Mouse (Mus musculus): Measurements from ENCODE around the gene Arhgef26. TPM values are rescaled to one million over a fixed set of nuclear protein-coding genes. Genes with fewer than 3 reads are reported as not detected.

Gene Arhgef26
- total RNA-seq, 1 experiment from 2014 or later = 0.19 TPM

DNA sequence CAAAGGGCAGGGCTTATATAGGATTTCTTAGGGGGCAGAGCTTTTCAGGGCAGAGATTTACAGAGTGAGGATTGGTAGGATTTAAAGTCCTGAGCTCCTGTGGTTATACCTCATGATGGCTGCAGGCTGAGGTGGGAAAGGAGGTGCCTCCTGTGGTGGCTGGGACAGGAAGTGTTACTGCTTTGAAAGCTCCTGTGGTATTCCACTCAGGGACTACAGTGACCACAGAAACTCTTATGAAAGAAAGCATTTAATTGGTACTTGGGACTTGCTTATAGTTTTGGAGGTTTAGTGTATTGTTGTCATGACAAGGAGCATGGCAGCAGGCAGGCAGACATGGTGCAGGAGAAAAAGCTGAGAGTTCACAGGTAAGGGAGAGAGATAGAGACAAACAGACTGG, 97.8 kb downstream of the Arhgef26 start:
- no peak for ATAC-seq (replicated peaks; ENCODE audit: insufficient number of reproducible peaks, low FRiP score, low TSS enrichment, poor library complexity, severe bottlenecking)

DNA sequence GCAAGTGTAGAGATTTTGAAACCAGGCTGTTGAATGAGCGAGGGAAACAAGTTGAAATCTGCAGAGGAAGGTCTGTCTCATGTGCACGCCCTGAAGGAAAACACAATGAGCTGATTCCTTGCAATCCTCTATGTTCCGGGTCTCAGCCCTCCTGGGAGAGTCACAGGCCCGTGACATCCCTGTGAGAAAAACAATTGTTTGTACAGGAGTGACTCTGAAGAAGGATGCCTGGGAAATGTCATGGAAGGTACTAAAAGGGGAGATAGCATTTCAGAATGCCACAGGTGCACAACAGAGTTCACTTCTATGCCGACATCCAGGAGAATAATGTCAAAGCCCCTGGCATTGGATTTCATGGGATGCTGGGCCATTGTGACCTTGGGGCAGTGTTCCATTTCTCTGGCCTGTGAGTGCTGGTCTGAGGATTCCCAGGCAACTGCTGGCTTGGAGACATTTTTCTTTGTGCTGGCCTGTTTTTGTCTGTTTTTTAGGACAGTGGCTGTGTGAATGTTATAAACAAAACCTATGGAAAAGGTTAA, 102.4 kb downstream of the Arhgef26 start:
- no peak for ATAC-seq (replicated peaks; ENCODE audit: insufficient number of reproducible peaks, low FRiP score, low TSS enrichment, poor library complexity, severe bottlenecking)

DNA sequence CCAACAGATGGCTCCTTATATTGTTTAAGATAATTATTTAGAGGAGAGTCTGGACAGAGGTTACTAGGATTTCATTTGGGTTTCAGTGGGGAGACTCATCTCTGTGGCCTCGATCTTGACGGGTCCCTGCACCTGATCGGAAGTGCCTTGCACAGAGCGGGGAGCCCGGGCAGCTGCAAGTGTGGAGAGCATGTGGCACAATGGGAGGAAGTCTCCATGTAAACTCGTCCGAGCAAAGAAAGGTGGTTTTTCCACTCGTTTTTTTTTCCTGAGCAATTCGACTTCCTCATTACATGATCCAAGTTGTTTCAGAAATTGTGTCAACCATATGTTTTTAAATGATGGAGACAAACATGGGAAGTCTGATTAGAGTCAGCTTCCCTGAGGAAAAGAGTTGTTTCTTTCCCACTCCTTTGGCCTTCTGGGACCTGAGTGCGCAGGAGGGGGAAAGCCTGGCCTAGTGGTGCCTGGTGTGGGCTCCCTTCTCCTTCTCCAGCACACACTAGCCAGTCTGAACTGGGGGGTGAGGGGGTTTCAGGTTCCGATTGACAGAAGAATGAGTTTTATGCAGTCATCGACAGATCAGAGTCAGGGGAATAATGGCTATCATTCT, 105.5 kb downstream of the Arhgef26 start:
- no peak for ATAC-seq (replicated peaks; ENCODE audit: insufficient number of reproducible peaks, low FRiP score, low TSS enrichment, poor library complexity, severe bottlenecking)

DNA sequence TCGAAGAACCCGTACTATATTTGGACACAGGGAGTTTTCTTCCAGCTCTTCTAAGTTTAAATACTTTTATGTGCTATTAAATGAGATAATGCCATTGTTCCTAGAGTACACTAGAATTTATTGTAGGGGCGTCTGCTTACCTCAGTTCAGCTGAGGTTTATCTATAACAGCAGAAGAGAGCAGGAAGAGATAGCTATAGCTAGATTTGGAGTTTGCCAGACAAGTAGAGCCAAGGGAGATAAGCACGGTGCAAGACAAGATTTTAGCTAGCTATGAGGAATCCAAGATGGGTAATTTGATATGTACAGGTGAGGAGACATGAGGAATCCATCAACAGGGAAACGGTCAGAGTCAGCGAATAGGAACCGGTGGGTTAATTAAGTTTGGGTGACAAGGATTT, 108.1 kb downstream of the Arhgef26 start:
- ATAC-seq (replicated peaks; ENCODE audit: insufficient number of reproducible peaks, low FRiP score, low TSS enrichment, poor library complexity, severe bottlenecking) = no peak

DNA sequence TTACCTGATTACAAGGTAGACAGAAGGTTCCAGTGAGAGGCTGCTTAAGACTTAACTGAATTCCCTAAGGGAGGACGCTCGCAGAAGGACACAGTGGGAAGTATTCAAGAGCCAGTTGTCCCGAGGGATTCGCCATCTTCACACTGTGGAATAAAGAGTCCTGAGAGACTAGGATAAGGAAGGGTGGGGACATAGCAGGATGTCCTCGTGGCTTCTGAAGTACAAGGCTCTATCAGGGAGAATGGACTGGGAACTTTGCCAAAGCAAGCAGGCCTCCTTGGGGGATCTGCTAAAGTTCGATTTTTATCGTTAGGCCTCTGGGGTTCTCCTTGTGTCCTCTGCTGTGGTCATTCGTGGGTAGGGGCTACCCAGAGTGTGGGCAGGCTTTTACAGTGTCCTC, 109.0 kb downstream of the Arhgef26 start:
- ATAC-seq (replicated peaks; ENCODE audit: insufficient number of reproducible peaks, low FRiP score, low TSS enrichment, poor library complexity, severe bottlenecking) = no peak

DNA sequence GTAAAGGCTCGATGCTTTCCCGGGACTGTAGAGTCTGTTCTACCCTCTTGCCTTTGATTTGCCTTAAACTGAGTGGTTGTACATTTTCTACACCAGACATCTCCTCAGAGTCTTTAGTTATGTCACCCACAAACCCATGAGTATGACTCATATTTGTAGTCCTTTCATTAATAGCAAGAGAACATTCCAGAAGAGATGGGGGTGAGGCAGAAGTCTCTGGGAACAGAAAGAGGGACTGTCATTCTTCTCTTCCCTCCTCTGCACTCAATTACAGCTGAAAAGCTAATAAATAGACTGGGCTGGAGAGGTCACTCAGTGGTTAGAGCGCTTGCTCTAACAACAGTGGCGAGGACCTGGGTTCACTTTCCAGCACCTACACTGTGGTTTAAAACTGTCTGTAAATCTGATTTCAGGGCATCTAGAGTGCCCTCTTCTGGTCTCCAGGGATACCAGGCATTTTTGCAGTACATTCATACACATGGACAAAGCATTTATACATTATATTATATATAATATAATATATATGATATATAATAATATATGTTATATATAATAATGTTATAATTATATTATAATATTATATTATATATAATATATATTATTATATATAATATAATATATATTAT, 111.8 kb downstream of the Arhgef26 start:
- no peak for ATAC-seq (replicated peaks; ENCODE audit: insufficient number of reproducible peaks, low FRiP score, low TSS enrichment, poor library complexity, severe bottlenecking)

DNA sequence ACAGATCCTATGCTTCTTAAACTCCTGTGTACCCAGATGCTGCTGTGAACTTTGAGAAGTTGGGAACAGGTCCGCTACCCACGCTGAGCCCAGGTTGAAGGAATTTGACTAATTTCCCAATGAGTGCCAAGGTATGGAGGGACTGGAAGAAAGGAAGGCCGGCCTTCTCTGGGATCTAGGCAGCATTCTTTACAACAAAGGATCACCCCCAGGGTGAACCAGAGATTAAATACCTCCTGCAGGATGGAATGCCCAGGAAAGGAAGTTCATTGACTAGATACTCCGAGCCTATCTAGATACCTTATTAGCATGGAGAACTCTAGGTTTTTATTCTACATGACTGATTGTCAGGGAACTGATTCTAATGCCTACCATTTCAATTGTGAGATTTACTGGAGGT, 114.8 kb downstream of the Arhgef26 start:
- ATAC-seq (replicated peaks; ENCODE audit: insufficient number of reproducible peaks, low FRiP score, low TSS enrichment, poor library complexity, severe bottlenecking) = no peak

DNA sequence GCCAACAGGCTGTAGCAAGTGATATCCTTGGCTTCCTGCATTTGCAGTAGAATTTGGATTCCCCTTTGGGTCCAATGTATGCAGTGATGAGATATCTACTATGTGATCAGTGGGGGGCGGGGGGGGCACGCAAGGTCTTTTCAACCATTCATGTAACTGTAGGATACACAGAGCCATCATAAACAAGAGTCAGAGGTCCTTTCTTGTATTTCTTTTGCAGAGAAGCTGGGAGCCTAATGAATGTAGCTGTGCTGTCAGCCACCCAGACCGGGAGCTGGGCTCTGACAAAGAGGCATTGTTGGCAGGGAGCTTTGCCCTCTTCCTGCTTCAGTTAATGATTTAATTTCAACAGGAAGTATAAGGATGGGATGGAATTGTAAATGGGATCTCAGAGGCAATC, 116.0 kb downstream of the Arhgef26 start:
- no peak for ATAC-seq (replicated peaks; ENCODE audit: insufficient number of reproducible peaks, low FRiP score, low TSS enrichment, poor library complexity, severe bottlenecking)

DNA sequence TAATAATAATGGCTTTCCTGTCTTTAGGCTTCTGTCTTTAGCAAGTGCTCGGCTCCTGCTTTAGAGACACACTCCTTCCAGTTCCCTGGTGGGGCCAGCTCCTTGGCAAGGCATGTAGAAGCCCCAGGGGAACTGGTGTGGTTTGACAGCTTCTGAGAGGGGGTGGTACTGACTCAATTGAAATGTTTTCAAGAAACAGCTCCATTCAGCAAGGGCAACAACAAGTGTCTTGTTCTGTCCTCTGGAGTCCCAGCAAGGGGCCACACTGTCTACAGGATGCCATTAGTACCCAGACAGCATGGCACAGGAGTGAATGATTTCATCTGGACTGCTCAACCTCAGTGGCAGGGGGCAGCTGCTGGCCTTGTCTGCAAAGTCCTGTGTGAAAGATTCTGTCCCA, 117.7 kb downstream of the Arhgef26 start:
- no peak for ATAC-seq (replicated peaks; ENCODE audit: insufficient number of reproducible peaks, low FRiP score, low TSS enrichment, poor library complexity, severe bottlenecking)

DNA sequence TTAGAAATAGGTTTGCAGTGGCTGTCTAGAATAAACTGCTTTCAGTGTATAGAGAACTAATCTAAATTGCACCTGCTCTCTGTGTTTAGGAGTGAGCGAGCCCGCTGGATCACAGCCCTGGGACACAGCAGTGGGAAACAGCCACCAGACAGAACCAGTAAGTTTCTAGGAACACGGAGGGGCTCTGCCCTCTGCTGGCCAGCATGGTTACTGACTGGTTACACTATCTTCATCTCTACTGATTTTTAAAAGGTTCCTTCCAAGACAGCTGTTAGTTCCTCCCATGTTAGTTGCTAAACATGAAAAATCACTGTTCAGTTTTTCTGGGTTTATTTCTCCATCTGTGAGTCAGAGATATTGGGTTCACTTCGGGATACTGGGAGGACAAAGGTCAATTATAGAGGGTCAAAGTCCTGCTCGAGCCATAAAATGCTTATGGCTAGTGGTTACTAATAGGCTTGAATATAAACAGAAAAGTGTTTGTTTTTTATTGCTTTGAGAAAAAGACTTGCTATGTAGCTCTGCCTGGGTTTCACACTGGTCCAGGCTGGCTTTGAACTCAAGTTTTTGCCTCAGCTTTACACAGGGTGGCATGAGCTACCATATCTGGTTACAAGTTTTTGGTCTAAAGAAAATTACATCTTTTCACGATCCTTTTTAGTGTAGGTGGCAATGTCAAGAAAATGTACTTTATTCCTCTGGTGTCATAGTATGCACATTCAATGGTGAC, 120.3 kb downstream of the Arhgef26 start:
- 0 out of 2 replicates have a peak, but pooled peaks have one; percentile 50 for ATAC-seq (replicated peaks; ENCODE audit: insufficient number of reproducible peaks, low FRiP score, low TSS enrichment, poor library complexity, severe bottlenecking)

DNA sequence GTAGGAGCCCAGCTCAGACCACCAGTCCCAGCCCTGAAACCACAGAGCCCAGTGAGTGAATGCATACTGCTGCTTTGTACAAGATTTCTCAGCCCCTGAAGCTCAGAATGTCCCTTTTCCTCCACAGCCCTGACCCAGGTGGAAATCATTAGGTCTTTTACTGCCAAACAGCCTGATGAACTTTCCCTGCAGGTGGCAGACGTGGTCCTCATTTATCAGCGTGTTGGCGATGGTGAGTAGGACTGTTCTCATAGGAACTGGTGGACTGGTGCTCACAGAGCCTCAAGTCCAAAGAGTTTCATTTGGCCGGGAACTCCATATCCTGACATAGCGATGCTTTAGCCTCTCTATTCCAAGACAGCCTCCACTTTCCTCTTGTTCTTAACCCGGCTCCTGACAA, 121.3 kb downstream of the Arhgef26 start:
- ATAC-seq (replicated peaks; ENCODE audit: insufficient number of reproducible peaks, low FRiP score, low TSS enrichment, poor library complexity, severe bottlenecking) = no peak

DNA sequence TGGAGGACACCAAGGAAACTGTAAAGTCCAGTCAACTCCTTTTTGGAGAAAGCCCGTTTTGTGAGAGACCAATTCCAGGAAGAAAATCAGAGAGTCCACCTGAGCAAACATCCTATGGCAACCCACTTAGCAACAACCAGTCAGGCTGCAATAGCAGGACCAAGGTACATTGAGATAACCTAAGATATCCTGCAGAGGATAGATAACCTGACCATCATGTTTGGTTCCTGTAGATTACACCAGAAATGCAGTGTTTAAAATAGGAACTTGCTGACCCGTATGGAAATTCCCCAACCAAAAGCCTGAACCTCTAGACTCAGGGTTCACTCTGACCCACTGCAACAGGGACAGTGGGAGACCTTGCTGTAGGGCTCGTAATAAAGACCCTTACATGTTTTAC, 126.1 kb downstream of the Arhgef26 start:
- ATAC-seq (replicated peaks; ENCODE audit: insufficient number of reproducible peaks, low FRiP score, low TSS enrichment, poor library complexity, severe bottlenecking) = no peak

DNA sequence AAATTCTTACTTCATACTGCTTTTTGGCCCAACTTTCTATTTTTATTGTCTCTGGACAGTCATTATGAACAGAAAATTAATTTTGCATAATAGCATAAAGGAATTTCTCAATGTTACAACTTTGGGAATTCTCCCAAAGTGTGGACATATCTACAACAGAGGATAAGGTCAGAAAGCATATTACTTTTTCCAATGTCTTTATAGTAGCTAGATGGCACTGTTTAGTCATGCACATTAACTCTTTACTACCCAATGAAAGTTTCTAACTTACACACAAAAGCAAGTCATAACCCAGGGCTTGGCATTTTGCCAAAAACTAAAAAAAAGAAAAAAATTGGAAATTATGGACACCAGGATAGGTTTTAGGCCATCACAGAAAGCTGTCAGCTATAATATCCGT, 132.0 kb downstream of the Arhgef26 start:
- no peak for ATAC-seq (replicated peaks; ENCODE audit: insufficient number of reproducible peaks, low FRiP score, low TSS enrichment, poor library complexity, severe bottlenecking)

DNA sequence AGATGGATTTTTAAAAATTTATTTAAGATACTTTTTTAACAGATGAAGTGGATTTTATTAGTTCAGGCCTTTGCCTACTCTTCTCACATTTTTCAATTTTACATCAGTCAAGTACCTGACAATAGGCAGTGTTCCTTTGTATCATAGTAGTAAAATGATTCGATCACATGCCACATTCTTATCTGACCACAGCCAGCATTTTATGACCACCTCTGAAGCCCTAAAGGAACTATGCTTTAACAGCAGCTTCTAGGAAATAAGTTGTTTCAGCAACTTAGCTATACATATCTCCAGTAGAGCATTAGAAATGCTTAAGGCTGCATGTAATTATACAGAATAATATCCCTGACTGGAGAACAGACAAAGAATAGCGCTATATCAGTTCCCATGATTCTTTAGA, 146.2 kb downstream of the Arhgef26 start:
- no peak for ATAC-seq (replicated peaks; ENCODE audit: insufficient number of reproducible peaks, low FRiP score, low TSS enrichment, poor library complexity, severe bottlenecking)

DNA sequence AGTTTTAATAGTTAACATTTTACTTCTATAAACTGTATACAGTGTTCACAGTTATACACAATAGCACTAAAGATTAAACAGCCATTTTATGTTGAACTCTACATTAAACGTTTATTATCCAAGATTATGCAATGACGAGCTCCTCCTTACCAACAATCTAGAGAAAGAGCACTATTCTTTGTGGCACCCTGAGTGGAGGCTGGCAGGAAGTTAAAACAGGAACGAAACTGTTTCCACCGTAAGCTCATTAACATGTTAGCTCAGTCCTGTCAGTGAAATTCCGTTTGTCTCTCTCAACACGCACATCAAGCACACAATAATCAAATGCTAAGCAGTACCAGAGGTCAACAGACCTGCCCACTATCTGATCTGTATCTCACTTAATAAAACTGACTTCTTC, 154.4 kb downstream of the Arhgef26 start:
- ATAC-seq (replicated peaks; ENCODE audit: insufficient number of reproducible peaks, low FRiP score, low TSS enrichment, poor library complexity, severe bottlenecking) = peak; percentile 63

DNA sequence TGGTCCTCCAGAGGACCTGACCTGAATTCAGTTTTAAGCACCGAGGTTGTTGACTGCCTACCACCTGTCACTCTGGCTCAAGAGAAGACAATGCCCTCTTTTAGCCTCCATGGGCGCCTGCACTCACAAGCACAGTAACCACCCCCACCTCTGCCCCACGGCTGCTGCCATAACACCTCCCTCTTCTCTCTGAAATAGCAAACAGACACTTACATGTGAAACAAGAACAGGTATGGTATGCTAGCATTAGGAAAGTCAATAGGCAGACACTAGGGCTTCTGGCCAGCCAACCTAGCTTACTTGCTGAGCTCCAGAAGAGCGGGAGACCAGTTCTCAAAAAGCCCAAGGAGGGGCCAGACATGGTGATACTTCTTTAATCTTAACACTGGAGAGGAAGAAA, 161.2 kb downstream of the Arhgef26 start:
- ATAC-seq (replicated peaks; ENCODE audit: insufficient number of reproducible peaks, low FRiP score, low TSS enrichment, poor library complexity, severe bottlenecking) = no peak

DNA sequence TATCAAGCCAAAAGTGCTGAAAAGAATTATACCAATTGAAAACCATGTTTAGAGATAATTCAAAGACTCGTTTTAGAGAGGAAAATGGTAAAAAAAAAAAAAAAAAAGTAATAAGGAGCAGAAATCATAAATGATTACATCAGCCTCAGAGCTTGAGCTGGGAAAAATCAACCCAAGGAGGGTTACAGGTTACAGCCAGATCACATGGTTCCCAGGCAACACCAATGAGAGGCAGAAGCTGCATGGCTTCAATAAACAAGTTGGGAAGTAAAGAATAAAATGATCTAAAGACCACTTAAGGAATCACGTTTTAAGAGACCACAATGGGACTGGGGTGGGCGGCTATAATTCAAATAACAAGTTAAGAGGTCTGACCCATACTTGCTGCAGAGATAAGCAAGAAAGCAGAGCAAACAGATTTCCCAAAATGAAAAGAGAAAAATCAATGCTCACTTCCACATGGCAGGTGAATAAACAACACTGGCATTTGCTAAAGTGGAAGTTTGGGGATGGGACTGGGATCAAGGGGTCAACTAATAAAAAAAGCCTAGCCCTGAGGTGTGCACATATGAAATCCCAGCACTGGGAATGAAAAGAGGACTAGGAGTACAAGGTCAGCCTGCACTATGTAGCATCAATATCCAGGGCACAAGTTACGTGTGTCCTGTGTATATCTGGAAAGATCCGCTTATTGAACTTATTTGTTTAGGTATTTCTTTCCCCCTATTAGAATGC, 167.2 kb downstream of the Arhgef26 start:
- no peak for ATAC-seq (replicated peaks; ENCODE audit: insufficient number of reproducible peaks, low FRiP score, low TSS enrichment, poor library complexity, severe bottlenecking)

DNA sequence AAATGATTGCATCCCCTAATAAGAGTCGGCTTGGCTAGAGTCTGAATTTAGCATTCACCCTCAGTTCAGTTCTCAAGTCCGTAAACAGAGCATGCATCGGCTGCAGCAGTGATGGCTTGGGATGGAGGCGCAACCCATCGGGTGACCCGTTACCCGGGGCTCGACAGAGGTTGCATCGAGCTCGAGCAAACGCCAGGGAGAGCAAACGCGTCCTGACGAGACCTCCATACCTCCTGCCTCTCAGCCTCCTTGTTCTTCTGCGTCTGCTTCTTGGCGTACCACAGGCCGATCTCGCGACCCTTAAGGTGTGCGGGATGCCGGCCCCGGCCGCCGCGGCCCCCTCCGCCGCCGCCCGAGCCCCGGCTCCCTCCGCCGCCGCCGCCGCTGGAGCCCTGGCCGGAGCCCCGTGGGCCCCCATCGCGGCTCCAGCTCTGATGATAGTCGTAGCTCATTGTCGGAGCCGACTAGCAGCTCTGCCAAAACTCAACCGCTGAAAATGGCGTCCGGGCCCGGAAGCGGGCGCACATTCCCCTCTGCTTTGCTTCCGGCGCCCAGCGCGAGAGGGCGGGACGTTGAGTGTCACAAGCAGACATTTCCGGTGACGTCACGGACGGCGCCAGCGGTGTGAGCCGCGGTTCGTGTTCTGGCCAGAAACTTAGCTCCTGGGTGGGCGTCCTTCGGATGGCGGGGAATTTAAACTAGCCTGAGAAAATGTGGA, 168.5 kb downstream of the Arhgef26 start, which contains the start of gene Dhx36:
Dhx36 (minus strand) TSS at position 517 of the 718 bp plus-strand sequence.
- peak; percentile 98 for ATAC-seq (replicated peaks; ENCODE audit: insufficient number of reproducible peaks, low FRiP score, low TSS enrichment, poor library complexity, severe bottlenecking)

Measured in monocyte, adult 5-6 weeks (primary cell).